Mouse (Mus musculus) E14TG2a.4 (cell line): ENCODE measurements around the gene Atp8a1.

ENCODE experiments used
- CTCF ChIP-seq: conservative IDR thresholded peaks from 2 replicates; pipeline ENCODE4 v1.5.1; 2014; ENCODE audit warnings: low read length
- NANOG ChIP-seq: IDR thresholded peaks from 2 replicates; pipeline ENCODE4 v1.6.1; 2014; ENCODE audit warnings: borderline replicate concordance, low read length, mixed read lengths

DNA sequence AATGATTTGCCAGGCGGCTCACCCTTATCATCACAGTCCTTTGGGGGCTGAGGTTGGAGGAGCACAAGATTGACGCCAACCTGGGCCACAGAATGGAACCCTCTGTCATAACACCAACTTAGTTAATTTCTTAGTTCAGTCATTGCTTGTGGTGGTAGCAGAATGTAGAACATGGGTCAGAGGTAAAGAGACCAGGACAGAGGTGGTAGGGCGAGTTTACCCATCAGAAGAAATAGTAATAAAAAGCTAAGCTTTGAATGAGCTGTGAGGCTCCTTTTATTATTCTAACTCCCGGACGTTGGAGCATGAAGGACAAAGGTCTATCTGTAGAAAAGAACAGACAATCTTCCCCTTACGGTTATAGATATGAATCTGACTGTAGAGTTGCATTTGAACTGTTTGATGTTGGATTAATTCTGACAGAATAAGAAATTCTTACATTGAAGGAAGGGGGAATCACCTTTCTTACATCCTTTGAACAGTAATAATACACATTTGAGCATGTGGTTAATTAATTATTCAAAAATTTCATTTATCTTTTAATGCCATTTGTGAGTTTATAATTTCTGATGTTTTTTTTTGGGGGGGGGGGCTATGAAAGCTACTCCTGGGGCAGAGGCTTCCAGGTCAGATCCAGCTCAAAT is 7.9 kb upstream of the Atp8a1 start:
- no peak for TF ChIP-seq CTCF
- no peak for TF ChIP-seq NANOG
